Mouse (Mus musculus) spleen, adult 18-20 months (tissue): ENCODE measurements around the gene Pinlyp.

ENCODE experiments used
- DNase-seq, 2 experiments: peaks; one replicate each; pipeline ENCODE4 v3.0.0; 2022; ENCODE audit warnings: mixed read lengths in 2 of 2

Gene Pinlyp

GRCm38 (mm10) chr7:24561450-24561849 is 15.5 kb upstream of the Pinlyp start:
- no peak for DNase-seq

- DNase-seq = no peak
Measured at GRCm38 (mm10) chr7:24555786-24556185, 9.9 kb upstream of the Pinlyp start.

DNA sequence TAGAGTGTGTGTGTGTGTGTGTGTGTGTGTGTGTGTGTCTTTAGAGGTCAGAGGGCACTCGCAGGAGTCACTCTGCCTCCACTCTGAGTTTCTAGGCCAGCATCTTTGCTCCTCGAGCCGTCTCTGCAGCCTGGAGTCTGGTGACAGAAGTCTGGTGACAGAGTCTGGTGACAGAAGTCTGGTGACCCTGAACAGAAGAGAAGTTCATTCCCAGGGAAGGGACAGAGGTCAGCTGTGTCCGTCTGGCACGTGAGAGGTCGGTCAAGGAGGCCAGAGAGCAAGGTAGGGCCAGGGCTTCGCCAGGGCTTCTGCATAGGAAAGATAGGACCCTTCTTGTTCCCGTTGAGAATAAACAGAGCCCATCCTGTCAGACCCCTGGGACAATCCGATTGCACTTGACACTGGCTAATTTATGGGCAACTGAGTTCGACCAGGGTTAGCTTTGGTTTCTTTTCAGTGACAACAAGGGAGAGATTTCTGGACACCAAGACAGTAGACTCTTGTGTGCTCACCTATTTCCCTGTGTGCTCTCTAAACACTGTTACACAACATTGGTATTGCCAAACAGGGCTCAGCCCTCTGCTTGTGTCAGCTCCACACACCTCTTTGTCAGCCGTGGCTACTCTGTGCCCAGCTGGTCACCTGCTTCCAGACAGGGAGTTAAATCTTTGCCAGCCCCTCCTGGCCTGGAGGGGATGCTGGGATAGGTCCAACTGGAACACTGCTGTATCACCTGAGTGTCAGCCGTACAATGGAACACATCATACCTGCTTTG is 6.3 kb upstream of the Pinlyp start:
- DNase-seq = no peak

GRCm38 (mm10) chr7:24547534-24548036 is 1.7 kb upstream of the Pinlyp start:
- DNase-seq = no peak

DNA sequence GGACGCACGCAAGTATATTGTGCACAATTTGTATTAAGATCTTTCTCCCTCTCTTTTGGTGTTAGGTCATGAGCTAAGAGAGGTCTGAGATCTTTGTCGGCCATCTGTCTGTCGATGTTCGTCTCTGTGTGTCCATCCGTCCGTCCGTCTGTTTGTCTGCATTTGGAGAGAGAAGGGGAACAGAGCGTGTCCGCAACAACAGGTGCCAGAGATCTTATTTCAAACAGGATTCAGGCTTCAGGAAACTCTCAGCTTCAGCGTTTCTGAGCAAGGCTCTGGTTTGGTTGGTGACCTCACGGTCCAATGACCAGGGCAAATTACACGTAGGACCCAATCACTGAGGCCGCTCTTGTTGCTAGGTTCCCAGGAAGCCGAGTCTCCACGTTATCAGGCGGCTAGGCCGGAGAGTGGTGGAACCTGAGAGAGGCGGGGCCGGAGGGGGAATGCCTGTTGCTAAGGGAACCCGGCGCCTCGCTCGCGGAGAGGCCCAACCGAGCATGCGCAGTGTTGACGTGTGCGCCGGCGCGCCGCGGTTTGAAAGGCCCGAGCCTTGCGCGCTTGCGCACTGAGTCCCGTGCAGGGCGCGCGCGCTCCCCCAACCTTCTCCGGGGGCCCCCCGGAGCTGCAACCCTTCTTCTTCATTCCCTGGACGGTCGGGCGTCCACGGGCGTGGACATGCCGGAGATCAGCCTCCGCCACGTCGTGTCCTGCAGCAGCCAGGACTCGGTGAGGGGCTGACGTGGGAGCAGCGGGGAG is 894 bp upstream of the Pinlyp start:
- DNase-seq = peak; percentile 97 to 98

GRCm38 (mm10) chr7:24544506-24544905 is 1.4 kb downstream of the Pinlyp start:
- no peak for DNase-seq

GRCm38 (mm10) chr7:24539686-24540085 is 6.2 kb downstream of the Pinlyp start:
- no peak for DNase-seq

GRCm38 (mm10) chr7:24538701-24539100 is 7.2 kb downstream of the Pinlyp start:
- no peak for DNase-seq

DNA sequence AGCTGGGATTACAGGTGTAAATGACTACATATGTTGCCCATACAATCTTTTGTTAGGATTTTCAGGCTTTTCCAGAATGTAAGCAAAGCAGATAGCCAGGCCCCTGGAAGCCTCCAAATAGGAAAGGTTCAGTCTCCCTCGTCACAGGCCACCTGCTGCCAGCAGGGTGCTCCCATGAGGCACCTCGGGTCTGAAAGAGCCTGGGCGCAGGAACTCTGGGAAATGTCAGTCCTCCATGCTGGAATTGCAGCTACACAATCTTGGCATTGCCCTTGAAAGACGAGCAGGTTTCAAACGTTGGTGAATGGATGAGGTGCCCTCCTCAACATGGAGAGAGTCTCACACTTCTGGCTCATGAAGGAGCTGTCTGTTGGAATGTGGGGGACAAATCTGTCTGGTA is 7.8 kb downstream of the Pinlyp start:
- DNase-seq = no peak

GRCm38 (mm10) chr7:24537591-24537990 is 8.3 kb downstream of the Pinlyp start:
- DNase-seq = no peak

DNA sequence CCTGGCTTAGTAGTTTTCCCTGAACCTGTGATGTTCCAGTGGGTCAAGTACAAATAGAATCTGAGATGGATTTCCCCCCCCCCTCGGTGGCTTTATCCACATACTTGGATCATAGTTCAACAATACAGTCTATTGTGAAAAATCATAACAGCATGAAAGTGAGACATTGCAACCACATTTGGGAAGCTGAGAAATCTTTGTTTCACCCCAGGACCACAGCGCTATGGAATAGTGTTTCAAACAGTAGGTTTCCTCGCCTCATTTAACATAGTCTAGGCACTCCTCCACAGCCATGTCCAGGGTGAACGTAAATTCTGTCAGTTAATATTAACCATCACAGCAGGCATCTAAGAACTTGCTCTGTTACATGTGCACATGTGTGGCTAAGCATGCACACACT is 8.8 kb downstream of the Pinlyp start:
- DNase-seq = no peak

DNA sequence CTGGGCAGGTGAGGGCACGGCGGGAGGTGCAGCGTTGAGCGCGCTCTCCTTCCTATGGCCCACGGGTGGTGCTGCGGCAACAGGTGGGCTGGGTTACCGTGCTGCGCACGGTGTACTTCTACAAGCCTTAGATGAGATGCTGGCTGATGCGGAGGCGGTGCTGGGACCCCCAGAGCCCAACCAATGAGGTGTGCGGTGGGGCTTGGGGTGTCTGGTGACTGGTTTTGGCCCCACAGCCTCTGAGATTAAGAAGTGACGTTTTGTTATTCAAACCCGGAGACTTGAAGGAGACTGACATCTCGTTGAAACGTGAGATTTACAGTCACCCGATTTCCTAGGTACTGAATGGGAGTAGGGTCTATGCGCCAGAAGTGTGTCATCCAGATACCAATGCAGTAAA is 11.6 kb downstream of the Pinlyp start:
- DNase-seq = no peak

DNA sequence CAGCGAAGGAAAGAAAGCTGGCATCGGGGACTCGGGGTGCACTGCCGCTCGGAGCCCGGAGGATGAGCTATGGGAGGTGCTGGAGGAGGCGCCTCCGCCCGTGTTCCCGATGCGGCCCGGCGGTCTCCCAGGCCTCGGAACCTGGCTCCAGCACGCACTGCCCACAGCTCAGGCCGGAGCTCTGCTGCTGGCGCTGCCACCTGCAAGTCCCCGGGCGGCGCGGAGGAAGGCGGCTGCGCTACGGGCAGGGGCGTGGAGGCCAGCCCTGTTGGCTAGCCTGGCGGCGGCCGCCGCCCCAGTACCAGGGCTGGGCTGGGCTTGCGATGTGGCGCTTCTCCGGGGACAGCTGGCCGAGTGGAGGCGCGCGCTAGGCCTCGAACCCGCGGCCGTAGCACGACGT is 12.1 kb downstream of the Pinlyp start:
- no peak for DNase-seq

GRCm38 (mm10) chr7:24533031-24533571 is 12.8 kb downstream of the Pinlyp start:
- no peak for DNase-seq

GRCm38 (mm10) chr7:24531211-24531971 is 14.5 kb downstream of the Pinlyp start:
- DNase-seq = peak; percentile 59 to 76

- DNase-seq = peak; percentile 96 to 97
Measured at GRCm38 (mm10) chr7:24530062-24530931, 15.6 kb downstream of the Pinlyp start, which contains the start of gene Irgq. Gene Irgq, plus strand, starts transcription at chr7:24530689.

GRCm38 (mm10) chr7:24529580-24529979 is 16.3 kb downstream of the Pinlyp start:
- DNase-seq = no peak

- no peak for DNase-seq
Measured at GRCm38 (mm10) chr7:24528861-24529260, 17.1 kb downstream of the Pinlyp start.

- DNase-seq = no peak
Measured at GRCm38 (mm10) chr7:24525686-24526420, 20.1 kb downstream of the Pinlyp start.

DNA sequence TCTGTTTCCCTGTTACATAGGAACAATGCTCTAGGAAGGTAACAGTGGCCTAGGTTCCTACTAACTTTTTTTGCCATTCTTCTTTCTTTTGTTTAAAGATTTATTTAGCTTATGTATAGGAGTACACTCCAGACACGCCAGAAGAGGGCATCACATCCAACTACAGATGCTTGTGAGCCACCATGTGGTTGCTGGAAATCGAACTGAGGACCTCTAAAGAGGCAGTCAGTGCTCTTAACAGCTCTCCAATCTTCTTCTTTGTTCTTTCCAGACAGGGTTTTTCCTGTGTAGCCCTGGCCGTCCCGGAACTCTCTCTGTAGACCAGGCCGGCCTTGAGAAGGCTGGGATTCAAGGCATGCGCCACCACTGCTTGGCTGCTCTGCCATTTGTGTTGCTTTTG is 20.9 kb downstream of the Pinlyp start:
- no peak for DNase-seq

DNA sequence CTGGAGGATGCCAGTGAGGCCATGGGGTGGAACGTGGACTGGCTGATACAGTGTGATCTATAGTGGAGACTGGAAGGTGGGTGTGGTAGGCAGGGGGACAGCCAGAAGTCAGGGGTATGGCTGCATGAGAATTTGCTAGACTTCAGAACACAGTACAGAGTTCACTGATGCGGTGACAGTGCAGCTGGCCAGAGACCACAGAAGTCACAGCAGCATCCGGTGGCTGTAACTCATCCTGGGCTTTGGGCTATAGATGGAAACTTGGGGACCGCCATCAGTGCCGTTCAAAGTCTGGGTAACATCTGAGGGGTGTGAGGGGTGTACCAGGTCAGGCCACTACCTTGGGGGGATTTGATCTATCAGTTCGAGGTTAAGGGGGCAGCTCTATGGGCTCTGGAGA is 22.2 kb downstream of the Pinlyp start:
- DNase-seq = no peak
